Mouse (Mus musculus): ENCODE results near the gene Mfap2.

Gene Mfap2

DNA sequence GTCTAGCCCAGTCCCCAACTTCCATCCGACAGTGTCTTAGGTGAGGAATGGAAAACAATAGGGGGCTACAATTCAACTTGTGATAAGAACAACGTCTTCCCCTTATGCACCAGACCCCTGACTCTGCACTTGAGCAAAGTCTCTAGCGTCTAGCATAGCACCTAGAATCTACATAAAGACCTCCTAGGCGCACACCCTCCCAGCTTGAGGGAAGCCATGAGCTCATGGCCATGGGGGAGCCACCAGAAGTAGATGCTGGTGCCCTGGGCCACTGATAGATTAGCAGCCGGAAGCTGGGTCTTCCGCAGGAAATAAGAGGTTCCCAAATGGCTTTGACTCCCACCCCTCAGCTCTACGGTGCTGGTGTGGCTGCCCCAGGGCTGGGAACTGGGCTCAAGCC is 22.7 kb upstream of the Mfap2 start:
- DNase-seq (ENCODE audit: low spot score), result no peak

- DNase-seq (ENCODE audit: low spot score), result no peak
These were observed 21.4 kb upstream of the Mfap2 start for GRCm38 (mm10) chr4:140988706-140989290.

GRCm38 (mm10) chr4:140989447-140989846 is 20.8 kb upstream of the Mfap2 start:
- DNase-seq (ENCODE audit: low spot score), result no peak

DNA sequence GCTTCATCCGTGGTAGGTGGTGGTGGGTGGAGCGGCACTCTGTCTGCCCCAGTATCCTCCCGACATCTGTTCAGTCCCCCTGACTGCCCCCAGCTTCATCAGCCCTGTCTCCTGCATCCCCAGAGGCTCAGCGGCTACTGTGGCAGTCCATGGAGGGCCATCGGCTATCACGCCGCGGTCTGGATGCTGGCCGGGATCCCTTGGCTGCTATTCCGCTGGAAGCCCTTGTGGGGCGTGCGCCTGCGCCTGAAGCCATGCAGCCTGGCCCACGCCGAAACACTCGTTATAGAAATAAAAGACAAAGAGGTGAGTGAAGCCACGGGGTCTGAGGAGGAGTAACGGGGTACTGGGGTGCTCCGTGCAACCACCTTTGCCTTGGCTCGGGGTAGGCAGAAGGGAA is 18.0 kb upstream of the Mfap2 start:
- DNase-seq (ENCODE audit: low spot score), result no peak

GRCm38 (mm10) chr4:140993846-140994245 is 16.4 kb upstream of the Mfap2 start:
- no peak for DNase-seq (ENCODE audit: low spot score)

GRCm38 (mm10) chr4:140995811-140996210 is 14.4 kb upstream of the Mfap2 start:
- DNase-seq (ENCODE audit: low spot score), result no peak

DNA sequence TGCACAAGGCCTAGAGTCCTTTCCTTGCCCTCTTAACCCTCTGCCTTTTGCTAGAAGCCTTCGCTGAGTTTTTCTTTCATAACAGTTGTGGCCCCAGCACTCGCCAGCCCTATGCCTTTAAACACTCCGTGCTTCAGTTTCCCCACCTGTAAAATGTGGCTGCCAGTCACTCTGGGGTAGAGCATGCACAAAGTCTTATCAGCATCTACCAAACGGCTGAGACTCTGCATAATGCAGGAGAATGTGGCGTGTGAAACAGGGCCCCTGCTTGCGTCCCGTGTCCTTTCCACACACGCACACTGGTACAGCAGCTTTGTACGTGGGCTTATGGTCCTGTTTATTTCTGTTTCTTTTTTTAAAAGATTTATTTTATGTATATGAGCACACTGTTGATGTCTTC is 13.4 kb upstream of the Mfap2 start:
- no peak for DNase-seq (ENCODE audit: low spot score)

GRCm38 (mm10) chr4:141005983-141006382 is 4.2 kb upstream of the Mfap2 start:
- no peak for DNase-seq (ENCODE audit: low spot score)

DNA sequence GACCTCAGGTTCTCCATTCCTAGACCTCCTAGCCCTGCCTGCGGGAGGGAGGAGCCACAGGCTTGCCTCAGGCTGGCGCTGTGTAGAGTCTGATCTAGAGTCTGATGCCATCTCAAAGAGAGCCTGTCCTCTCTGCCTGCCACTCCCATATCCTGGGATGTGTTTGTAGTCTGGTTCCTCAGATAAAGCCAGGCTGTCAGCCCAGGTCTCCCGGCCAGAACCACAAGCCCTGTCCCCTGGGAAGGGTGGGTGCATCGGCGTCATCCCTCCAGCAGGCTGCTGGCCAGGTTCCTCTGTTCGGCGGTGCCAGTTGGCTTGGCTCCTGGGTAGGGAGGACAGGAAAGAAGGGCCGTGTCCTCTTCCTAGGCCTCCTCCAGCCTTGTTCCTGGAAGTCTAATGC is 2.2 kb upstream of the Mfap2 start:
- DNase-seq (ENCODE audit: low spot score), result no peak

- DNase-seq (ENCODE audit: low spot score), result no peak
These were observed 308 bp downstream of the Mfap2 start for GRCm38 (mm10) chr4:141010526-141010925.

GRCm38 (mm10) chr4:141010941-141011429 is 767 bp downstream of the Mfap2 start:
- DNase-seq (ENCODE audit: low spot score), result no peak

DNA sequence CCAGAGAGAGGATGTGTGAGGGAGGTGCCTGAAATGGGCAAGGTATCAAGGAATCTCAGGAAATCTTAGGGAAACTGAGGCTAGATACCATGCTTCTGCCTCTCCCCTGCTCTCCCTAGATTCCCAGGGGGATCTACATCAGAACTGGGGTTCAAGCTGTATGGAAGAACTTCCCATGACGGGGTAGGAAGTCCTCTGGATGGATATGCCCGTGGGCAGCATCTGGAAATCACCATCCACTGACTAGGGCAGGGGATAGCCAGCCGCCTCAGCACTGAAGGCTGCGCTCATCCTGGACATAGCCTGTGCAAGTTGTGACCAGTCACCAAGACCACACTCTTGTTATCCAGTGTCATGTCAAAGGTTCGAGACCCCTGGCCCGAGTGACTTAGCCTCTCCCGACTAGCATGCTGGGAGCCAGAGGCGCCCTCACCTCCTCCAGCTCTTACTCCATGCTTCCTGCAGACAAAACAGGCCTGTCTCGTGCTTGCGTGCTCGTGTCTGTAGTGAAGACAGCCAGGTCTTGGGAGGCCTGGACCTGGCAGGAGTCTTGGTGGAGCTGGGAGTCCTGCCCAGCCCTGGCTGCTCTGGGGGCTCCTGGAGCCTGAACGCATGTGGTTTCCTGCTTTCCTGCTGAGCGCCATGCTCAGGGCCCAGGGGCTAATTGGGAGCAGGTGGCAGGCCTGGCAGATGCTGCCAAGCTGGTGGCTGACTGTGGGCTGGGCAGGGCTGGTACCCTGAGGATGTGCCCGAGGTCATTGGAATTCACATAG is 1.5 kb downstream of the Mfap2 start:
- DNase-seq (ENCODE audit: low spot score), result no peak

- no peak for DNase-seq (ENCODE audit: low spot score)
These were observed 2.3 kb downstream of the Mfap2 start for GRCm38 (mm10) chr4:141012558-141012957.

DNA sequence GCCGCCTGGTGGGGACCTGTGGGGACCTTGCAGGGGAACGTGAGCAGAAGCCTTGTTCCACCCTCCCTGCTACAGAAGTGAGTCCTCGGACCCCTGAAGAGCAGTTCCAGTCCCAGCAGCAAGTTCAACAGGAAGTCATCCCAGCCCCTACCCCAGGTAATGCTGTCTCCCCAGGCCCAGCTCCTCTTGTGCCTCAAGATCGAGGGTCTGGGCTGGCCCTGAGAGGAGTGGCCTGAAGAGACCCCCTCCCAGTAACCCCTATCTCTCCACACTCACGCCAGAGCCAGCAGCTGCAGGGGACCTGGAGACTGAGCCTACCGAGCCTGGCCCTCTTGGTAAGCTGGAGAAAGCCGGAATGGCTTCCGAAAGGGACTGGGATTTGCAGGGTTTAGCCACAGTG is 3.9 kb downstream of the Mfap2 start:
- no peak for DNase-seq (ENCODE audit: low spot score)

- no peak for DNase-seq (ENCODE audit: low spot score)
These were observed 4.6 kb downstream of the Mfap2 start for GRCm38 (mm10) chr4:141014856-141015255.

- DNase-seq (ENCODE audit: low spot score), result no peak
These were observed 5.1 kb downstream of the Mfap2 start for GRCm38 (mm10) chr4:141015356-141015755.

GRCm38 (mm10) chr4:141016311-141016710 is 6.1 kb downstream of the Mfap2 start:
- no peak for DNase-seq (ENCODE audit: low spot score)

DNA sequence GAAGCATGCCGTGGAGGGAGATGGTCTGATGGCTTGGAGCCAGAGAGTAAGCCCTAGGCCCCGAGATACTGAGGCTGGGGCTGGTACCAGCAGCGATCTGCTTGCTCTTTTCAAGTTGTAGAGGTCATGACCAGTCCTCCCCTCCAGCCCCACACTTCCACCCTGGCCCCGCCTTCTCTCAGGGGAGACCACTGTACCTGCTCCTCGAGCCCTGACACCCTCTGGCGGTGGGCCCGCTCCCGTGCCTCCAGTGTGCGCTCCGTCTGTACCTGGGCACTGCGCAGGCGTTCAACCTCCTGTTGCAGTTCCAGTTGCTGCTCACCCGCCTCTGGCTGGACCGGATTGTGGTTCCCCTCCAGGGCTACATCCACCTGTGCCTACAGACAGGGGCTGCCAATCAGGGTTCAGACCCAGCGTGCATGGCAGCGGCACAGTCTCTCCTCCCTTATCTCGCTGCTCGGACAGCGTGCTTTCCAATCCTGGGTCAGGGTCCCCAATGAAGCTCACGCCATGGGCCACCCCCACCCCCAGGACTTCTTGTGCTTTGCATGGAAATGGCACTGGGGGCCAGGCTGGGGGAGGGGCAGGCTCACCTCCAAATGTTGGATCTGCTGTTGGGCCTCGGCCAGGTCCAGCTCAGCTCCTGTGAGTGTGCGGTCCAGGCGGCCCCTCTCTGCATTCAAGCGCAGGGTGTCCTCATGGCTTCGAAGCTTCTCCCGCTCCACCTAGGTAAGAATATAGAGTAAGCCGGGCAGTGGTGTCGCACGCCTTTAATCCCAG is 7.6 kb downstream of the Mfap2 start:
- DNase-seq (ENCODE audit: low spot score), result no peak

DNA sequence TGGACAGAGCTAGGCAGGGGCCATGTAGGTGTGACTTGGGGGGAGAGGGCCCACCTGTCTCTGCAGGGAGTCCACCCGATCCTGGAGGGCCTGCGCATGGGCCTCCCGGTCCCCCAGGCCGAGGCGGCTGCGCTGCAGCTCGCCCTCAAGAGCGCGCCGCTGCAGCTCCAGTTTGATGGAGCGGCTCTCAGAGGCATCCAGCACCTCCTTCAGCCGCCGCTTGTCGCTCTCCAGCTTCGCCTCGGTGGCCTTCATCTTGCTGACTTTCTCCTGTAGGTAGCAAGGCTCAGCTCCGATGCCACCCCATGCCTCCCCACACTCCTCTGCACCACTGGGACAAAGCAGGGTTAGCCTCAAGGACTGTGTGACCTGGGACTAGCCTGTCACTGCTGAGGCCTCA is 10.0 kb downstream of the Mfap2 start:
- DNase-seq (ENCODE audit: low spot score), result no peak

GRCm38 (mm10) chr4:141020811-141021613 is 10.8 kb downstream of the Mfap2 start:
- no peak for DNase-seq (ENCODE audit: low spot score)

GRCm38 (mm10) chr4:141021614-141021929 is 11.4 kb downstream of the Mfap2 start:
- DNase-seq (ENCODE audit: low spot score), result no peak

GRCm38 (mm10) chr4:141024052-141024451 is 13.8 kb downstream of the Mfap2 start:
- no peak for DNase-seq (ENCODE audit: low spot score)
